Mouse (Mus musculus) ovary, postnatal 14 days (tissue): ENCODE results near the gene Iqcf1.
A peak's percentile ranks its signal among the peaks of the same experiment; 100 is the strongest.

Source experiments
- DNase-seq: peaks from one replicate; pipeline ENCODE4 v3.0.0; 2022; ENCODE audit warnings: low spot score

The Iqcf1 gene

DNA sequence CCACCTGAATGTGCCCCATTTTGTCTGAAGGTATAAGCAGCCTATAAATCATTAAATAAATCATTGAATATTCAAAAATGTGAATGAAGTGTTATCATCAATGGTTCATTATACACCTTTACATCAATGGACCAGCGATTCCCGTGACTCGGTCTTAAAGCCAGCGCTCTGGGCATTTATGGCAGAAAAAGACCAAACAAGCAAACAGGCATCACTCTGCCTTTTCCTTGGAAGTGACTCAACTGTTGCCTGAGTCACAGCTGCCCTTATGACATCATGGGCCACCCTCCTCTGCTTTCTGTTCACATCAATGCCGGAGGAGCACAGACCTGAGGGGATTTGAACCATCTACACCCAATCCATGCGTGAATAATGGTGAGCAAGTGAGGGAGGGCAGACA, at the start of gene Iqcf1:
Iqcf1 (plus strand) TSS at position 301 of the 400 bp plus-strand sequence.
- DNase-seq, result no peak

DNA sequence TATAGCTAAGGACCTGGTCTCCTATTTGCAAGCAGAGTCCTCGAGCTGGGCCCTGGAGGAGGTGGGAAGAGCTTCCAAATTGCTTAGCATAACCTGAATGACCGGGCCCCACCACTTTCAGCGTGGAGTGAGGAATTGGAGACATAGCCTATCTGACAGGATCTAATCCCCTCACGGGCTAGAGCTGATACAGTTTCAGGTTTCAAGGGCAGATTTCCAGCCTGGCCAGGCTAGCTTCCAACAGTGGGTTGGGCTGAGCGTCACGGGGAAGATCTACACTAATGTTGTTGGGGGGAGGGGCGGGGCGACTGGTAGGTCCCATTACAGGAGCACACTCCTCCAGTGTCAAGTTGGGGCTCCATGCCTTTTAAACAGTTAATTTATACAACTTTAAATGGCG, 49.1 kb upstream of the Iqcf1 start:
- peak; percentile 57 for DNase-seq

DNA sequence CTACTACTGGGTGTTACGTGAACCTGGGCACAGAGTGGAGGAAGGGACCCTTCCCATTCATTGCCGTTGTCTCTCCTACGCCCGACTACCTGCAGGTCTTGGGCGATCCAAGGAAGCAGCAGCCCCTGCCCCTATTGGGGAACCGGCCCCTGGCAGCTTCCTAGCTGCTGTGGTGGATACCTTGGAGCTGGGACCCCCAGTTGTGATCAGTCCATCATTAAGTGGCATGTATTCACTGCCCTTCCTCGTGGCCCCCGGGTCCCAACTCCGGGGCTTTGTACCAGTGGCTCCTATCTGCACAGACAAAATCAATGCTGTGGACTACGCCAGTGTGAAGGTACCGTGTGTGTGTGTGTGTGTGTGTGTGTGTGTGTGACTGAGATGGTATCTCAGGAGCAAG, 48.5 kb upstream of the Iqcf1 start:
- DNase-seq, result no peak

DNA sequence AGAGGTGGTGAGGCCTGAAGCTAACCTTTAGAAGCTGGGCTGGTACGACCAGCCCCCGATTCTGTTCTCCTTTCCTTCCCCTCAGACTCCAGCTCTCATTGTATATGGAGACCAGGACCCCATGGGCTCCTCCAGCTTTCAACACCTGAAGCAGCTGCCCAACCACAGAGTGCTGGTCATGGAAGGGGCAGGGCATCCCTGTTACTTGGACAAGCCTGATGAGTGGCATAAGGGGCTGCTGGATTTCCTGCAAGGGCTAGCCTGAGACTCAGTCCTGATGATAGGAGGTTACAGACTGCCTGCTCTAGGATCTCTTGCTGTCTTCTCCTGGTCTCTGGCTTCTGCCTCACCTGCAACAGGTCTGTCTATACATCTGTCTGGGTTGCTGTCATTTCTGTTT, 47.9 kb upstream of the Iqcf1 start:
- DNase-seq, result no peak

DNA sequence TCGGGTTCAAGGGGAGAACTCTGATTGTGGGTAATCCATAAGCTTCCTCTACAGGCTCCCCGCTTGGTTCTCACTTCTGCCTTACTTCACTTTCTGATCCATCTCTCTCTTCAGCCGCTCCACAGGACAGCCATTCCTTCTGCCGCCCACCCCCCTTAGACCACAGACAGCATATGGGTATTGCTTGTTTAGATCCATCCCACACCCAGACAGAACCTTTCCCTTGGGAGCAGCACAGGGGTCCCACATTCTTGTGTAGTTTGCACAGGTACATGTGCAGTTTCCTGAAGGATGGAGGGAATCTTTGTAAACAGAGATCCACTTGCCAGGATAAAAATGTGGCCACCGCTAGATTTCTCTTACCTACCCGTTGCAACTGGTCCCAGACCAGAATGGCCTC, 47.4 kb upstream of the Iqcf1 start:
- no peak for DNase-seq

DNA sequence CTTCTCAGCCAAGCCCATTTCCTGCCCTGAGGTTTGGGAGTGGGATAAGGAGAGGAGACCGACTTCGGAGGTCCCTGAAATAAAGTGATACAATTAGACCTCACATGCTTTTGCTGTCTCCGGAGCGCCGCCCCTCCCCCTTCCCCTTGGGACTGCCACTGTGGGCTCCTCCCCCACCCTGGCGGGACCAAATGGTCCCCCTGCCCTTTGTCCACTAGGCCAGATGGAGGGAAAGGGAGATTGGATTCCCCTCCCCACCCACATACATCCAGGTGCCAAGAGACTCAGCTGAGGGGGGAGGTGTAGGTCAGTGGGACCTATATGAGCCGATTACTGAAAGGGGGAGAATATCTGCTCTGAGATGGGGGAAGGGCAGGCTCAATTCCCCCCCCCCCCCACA, 46.9 kb upstream of the Iqcf1 start:
- DNase-seq, result no peak

DNA sequence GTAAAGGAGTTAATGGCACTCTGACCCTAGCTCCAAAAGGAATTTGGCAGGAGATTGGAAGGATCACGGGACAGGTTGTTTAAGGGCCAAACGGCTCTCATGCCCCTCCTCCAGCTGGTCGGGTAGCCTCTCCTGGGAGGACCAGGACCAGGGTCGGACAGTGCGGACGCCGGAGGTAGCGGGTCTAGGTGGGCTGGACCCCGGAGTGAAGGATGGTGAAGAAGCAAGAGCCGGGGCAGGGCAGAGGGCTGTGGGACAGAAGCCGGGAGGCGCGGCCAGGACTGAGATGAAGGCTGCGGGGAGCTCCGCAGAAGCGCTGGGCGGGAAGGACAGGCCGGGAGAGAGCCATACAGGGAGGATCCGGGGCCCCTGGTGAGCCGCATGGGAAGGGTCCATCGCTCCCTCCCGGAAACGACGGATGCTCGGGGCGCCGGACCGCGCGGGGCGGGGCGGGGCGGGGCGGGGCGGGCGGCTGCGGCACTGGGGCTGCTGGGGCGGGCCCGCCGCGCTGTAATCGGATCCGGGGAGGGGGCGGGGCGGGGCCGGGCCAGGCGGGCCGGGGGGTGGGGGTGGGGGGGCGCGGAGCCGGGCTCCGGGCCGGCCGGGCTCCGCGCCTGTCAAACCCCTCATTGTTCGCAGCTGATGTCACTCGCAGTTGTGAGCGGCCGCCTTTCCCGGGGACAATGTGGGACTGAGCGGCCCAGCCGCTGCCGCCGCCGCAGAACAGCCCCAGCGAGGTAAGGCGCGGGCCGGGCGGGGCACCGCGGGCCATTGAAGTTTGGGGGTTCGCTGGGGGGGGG, 46.3 kb upstream of the Iqcf1 start, which contains the start of gene Pcbp4:
Pcbp4 (plus strand) TSS at position 21 of the 800 bp plus-strand sequence.
- peak; percentile 48 for DNase-seq

DNA sequence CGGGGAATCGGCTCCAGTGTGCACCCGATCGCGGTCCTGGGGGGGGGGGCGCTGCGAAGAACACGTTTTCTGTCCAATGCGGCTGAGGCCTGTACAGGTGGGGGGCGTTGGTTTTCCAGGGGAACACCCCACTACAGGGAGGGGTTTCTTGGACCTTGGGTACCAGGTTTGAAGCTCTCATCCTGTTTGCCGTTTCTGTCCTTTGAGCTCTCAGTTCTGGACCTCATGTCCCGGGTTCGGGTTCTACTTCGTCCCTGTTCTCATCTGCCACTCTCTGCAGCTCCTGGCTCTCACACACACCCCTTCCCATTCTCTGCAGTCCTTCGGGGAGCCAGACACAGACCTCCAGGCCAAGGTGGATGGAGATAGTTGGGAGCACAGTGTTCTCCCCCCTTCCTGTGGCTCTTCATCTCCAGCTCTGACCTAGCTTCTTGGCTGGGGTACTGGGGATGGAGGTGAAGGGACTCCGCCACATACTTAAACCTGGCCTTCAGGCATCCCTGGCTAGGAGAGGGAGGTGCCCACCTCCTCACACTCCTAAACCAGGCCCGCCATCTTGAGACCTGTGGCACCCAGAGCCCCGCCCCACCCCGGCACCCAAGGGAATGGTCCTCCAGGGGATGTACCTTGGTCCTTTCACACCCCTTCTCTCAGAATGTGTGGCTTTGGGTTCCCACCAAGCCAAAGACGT, 45.6 kb upstream of the Iqcf1 start:
- DNase-seq, result no peak

DNA sequence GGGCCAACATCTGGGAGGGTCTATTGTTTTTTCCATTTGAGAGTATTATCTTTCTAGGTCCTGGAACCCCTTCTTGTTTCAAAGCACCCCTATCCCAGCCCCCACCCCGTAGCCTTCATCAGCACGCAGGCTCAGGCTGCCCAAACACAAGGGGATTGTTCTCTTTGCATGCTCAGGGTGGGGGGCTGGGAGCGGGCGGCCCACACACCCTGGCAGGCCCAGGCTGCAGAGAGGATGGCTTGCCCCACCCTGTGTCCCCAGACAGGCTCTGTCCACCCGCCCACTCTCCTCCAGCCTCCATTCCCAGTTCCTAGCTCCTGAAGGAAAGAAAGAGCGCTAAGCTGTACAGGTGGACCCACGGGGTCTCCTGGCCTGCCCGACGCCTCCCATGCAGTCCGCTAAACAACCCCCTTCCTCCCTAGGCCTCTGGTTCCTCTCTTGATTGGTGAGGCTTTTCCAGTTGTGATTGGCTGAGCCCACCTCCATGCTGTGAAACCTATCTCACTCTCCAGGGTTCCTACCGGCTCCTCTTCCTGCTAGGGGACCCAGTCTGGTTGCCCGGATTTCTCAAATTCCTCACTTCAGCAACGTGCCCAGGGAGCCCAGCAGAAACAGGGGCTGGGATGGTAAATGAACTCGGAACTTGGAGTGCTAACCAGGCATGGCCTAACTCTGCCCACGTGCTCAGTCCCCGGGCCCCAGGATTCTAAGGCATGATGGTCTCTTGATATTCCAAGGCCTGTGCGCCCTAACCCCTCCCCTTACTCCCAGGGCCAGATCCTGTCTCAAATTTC, 44.7 kb upstream of the Iqcf1 start:
- no peak for DNase-seq

DNA sequence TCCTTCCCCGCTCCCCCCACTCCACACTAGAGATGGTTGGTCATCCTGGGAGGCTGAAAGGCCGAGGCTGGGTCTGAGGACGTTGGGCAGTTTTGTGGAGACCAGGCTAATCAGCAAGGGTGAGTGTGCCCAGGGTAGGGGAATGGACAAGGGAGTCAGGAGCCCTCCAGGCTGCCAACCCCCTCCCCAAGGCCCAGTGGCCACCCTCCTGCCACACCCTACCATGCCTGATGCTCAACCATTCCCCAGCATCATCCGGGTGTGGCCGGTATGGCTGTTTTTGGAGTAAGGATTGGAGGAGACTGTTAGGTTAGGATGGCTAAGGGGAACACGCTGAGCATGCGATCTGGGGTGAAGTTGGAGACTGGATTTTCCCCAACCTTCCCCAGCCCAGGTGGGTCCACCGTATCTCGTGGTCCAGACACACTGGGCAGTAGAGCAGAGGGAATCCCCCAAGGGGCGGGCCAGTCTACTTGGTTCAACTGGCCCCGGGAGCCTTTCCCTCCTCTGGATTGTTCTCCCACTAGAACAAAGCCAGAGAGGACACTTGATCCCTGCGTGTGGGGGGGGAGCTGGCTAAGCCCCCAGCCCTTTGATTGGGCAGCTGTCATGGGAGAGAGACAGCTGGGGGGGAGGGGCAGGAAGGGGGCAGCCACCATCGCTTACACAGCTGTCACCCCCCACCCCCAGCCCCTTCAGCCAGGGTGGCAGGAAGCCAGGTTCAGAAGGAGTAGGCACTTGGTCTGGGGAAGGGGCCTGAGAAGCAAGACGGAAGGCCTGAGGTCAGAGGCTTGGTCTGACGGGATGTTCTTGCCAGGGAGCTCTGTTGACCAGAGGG, 43.2 kb upstream of the Iqcf1 start:
- DNase-seq, result no peak

DNA sequence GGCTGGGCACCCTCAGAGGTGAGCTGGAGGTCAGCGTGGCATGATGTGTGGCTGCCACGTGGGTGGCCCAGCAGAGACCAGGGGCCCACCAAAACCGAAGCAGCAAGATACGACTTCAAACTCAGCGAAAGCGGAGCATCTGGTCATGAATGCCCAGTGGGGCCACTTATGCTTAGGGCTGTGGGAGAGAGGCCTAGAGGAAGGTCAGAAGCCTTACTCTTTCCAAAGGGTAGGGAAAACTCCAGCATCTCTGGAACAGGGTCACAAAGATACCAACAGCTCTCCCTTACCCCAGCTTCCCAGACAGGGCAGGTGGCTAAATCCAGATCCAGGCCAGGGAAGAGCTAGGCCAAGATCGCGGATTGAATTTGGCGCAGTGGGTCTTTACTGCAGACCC, 42.6 kb upstream of the Iqcf1 start:
- DNase-seq, result no peak

DNA sequence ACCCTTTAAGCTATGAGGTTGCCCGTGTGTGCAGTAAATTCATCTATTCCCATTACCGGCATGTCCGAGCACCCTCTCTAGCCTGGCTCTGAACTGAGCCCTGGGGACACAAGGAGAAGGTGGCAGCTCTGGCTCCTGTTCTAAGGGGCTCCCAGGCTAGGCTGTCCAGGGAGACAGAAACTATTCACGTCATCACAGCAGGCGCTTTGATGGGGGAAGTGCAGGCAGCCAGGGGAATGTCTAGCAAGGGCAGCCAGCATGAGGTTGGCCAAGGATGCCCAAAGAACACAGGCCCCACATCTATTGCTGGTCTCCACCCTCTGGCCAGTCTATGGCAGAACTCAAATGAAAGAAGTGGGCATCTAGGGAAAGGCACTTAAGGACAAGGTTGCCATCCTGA, 41.8 kb upstream of the Iqcf1 start:
- no peak for DNase-seq

DNA sequence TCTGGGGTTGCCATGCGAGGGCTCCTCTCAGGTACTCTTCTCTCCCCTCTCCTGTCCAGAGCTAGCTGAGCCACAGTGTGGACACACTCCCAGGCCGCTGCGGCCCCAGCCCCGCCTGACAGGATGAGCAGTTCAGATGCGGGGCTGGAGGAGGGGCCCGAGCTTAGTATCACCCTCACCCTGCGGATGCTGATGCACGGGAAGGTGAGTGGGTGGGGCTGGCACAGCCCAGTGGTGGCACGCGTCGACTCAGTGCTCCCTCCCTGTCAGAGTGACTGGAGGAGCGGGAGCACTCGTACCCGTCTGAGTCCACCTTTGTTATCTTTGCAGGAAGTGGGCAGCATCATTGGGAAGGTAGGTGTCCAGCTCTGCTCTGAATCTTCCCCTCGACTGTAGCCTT, 39.8 kb upstream of the Iqcf1 start:
- no peak for DNase-seq

DNA sequence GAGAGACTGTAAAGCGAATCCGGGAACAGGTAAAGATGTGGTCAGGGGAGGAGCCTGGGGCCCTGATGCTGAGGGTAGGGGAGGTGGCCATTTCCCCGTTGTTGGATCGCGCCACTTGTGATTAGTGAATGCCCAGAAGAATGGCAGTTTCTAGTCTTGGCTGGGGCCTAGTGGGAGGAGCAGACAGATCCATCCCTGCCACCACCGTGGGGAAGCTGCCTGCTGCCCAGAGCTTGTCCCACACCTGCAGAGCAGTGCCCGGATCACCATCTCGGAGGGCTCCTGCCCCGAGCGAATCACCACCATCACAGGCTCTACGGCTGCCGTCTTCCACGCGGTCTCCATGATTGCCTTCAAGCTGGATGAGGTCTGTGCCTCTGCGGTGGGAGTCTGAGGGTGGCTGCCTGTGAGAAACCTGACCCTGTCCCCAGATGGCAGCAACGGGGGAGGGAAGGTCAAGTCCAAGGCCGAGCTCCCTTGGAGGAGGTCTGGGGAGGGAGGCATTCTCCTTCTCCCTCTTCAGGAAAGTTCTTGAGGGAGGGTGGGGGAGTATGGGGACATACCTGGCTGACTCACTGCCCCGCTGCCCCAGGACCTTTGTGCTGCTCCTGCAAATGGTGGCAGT, 39.3 kb upstream of the Iqcf1 start:
- no peak for DNase-seq

DNA sequence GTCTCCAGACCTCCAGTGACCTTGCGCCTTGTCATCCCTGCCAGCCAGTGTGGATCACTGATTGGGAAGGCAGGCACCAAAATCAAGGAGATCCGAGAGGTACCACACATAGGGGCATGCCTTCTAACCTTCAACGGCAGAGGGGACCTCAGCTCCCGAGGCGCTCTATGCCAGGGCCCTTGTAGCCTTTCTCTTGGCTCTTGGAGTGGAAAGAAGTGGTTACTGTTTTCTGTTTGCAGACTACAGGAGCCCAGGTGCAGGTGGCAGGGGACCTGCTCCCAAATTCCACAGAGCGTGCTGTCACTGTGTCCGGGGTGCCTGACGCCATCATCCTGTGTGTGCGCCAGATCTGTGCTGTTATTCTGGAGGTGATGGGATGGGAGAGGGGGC, 38.7 kb upstream of the Iqcf1 start:
- DNase-seq, result no peak

DNA sequence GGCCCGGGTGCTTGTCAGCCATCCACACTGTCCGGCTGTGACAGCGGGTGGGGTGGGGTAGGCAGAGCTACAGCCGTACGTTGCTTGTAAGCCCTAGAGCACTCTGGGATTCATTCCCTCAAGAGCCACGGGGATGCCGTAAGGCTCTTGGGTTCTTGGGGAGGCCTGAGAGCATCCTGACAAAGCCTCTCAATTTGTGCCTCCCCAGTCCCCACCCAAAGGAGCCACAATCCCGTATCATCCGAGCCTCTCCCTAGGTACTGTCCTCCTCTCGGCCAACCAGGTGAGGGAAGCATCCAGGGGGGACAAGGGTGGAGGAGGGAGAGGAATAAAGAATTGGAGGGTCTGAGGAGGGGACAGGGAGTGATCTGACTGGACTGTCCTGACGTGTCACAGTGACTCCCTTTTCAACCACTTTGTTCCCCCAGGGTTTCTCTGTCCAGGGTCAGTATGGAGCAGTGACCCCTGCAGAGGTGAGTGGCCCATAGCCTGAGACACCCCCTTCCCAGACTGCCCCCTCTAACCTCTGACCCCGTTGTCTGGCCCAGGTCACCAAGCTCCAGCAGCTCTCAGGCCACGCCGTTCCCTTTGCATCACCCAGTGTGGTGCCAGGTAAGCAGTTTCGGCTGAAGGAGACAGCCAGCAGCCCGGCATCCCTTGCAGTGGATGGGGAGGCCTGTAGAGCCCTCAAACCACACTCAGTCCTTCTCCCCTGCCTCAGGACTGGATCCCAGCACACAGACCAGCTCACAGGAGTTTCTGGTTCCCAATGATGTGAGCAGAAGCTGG, 37.9 kb upstream of the Iqcf1 start:
- DNase-seq, result no peak

DNA sequence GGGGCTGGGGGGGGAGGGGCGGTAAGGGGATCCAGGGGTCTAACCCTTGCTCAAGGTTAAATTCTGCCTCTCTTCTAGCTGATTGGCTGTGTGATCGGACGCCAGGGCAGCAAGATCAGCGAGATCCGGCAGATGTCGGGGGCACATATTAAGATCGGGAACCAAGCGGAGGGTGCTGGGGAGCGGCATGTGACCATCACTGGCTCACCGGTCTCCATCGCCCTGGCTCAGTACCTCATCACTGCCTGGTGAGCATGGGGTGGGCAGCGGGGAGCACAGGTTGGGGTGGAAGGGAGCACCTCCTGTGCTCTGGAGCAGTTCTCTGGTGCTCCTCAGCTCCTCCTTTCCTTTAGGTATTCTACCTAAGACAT, 37.4 kb upstream of the Iqcf1 start:
- DNase-seq, result no peak

DNA sequence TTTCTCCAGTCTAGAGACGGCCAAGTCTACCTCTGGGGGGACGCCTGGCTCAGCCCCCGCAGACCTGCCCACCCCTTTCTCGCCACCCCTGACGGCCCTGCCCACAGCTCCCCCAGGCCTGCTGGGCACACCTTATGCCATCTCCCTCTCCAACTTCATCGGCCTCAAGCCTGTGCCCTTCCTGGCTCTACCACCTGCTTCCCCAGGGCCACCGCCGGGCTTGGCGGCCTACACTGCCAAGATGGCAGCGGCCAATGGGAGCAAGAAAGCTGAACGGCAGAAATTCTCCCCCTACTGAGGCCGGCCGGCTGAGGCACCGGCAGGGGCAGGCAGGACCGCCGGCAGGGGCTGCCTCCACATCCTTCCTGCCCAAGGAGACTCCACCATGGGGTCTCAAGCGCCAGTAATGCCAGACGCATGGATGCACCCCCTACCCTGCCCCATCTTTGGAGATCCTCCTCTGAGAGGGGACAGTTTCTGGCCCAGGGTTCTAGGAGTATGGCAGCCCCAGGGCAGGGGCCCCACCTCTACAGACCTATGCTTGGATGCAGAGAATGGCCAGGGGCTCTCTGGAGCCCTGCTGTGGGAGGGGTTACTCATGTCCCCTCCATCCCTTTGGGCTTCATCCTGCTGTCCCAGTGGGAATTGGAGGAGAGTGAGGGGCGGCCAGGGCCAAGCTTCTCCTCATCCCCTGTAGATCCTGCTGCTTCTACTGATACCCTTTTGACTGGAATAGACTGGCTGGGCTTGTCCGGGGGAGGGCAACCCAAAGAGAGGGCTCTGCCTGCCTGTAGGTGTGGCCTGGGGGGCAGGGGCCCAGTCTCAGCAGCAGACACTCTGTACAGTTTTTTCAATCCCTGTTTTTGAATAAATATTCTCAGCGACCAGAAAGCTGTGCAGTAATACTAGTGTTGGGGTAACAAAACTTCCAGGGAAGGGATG, 36.4 kb upstream of the Iqcf1 start:
- no peak for DNase-seq

DNA sequence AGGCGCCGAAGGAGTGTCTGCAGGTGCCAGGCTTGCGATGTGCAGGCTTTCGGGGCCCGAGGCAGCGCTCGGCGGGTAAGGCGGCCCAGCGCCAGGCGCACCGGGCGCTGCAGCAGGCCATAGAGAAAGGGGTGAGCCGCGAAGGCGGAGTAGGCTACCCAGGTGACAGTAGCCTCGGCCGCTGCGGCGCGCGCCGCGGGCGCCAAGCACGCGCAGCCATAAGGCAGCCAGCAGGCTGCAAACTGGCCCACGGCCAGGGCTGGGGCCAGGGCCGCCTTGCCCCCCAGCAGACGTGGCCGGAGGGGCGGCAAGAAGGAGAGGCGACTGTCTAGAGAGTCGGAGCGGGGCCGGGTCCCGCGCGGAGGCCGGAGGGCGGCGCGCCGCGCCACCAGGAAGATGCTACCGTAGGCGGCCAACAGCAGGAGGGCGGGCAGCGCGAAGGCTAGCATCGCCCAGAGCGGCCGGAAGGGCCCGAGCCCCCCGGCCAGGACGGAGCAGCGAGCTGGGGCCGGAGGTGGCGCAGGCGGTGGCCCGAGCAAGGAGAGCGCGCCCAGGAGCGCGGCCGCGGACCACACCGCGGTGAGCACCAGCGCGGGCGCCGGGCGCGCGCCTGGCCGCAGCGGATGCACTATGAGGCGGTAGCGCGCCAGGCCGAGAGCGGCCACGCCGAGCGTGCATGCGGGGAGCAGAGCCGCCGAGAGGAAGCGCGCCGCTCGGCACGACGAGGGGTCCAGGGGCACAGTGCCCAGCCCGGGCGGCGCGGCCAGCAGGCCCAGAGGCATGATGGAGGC, 34.8 kb upstream of the Iqcf1 start:
- DNase-seq, result peak; percentile 38
